Mouse (Mus musculus) spleen, postnatal 10 days (tissue): ENCODE measurements around the gene Clint1.

Experiments used
- DNase-seq, 2 experiments: peaks; one replicate each; pipeline ENCODE4 v3.0.0; 2021 to 2022; ENCODE audit warnings: low spot score in 2 of 2

Gene Clint1

GRCm38 (mm10) chr11:45927456-45927855 is 75.6 kb downstream of the Clint1 start:
- no peak for DNase-seq

GRCm38 (mm10) chr11:45929541-45929940 is 77.7 kb downstream of the Clint1 start:
- DNase-seq, result no peak

GRCm38 (mm10) chr11:45932771-45933170 is 80.9 kb downstream of the Clint1 start:
- no peak for DNase-seq

GRCm38 (mm10) chr11:45937478-45937877 is 85.6 kb downstream of the Clint1 start:
- DNase-seq, result no peak

- no peak for DNase-seq
Measured at GRCm38 (mm10) chr11:45938917-45939316, 87.1 kb downstream of the Clint1 start.

- no peak for DNase-seq
Measured at GRCm38 (mm10) chr11:45942281-45942680, 90.4 kb downstream of the Clint1 start.

- DNase-seq, result no peak
Measured at GRCm38 (mm10) chr11:45943108-45943705, 91.4 kb downstream of the Clint1 start.

GRCm38 (mm10) chr11:45943891-45944642 is 92.2 kb downstream of the Clint1 start:
- DNase-seq, result peak in 1 of 2 experiments; percentile 34

GRCm38 (mm10) chr11:45944643-45945156 is 92.8 kb downstream of the Clint1 start, which contains the start of gene Lsm11:
Gene Lsm11, minus strand, starts transcription at chr11:45944935.
- DNase-seq, result peak; percentile 99 to 100

- DNase-seq, result no peak
Measured at GRCm38 (mm10) chr11:45946796-45947195, 94.9 kb downstream of the Clint1 start.

- DNase-seq, result no peak
Measured at GRCm38 (mm10) chr11:45947491-45947890, 95.6 kb downstream of the Clint1 start.

GRCm38 (mm10) chr11:45955127-45955627 is 103.3 kb downstream of the Clint1 start, which contains the start of gene Thg1l:
Gene Thg1l, minus strand, starts transcription at chr11:45955494.
- DNase-seq, result peak; percentile 85 to 90

- DNase-seq, result peak in 1 of 2 experiments; percentile 68
Measured at GRCm38 (mm10) chr11:45959598-45959997, 107.7 kb downstream of the Clint1 start.

- DNase-seq, result peak in 1 of 2 experiments; percentile 40
Measured at GRCm38 (mm10) chr11:45960003-45960402, 108.2 kb downstream of the Clint1 start.
